Mouse (Mus musculus) forebrain, embryonic 11.5 days (tissue): ENCODE data around the gene Sfswap. TPM values are rescaled to one million over a fixed set of nuclear protein-coding genes. Genes with fewer than 3 reads are reported as not detected.

Experiments used
- ATAC-seq: fragments of 200-750 bp; cut with Nextera tagmentation; replicated peaks from 2 replicates; pipeline ENCODE4 v1.8.0; 2017; ENCODE audit warnings: moderate TSS enrichment; ENCODE audit not compliant: low FRiP score
- DNase-seq: peaks from one replicate; pipeline ENCODE4 v3.0.0-alpha.2; 2017; ENCODE audit warnings: low spot score
- H3K27ac ChIP-seq: fragments of 300-500 bp; sonication (generic); 2 replicates; pipeline ENCODE4 v1.5.1; 2014; ENCODE audit warnings: low read depth, low read length
- H3K27me3 ChIP-seq: fragments of 300-500 bp; sonication (generic); 2 replicates; pipeline ENCODE4 v1.6.1; 2014; ENCODE audit warnings: mild to moderate bottlenecking, low read length, mixed read lengths; ENCODE audit not compliant: control insufficient read depth, insufficient read depth
- H3K36me3 ChIP-seq: fragments of 300-500 bp; sonication (generic); 2 replicates; pipeline ENCODE4 v1.6.1; 2014; ENCODE audit warnings: mild to moderate bottlenecking, low read length, moderate library complexity, mixed read lengths; ENCODE audit not compliant: control insufficient read depth, insufficient read depth
- H3K4me1 ChIP-seq: fragments of 300-500 bp; sonication (generic); replicated peaks from 2 replicates; pipeline ENCODE4 v1.6.1; 2014; ENCODE audit warnings: low read length, mixed read lengths; ENCODE audit not compliant: control insufficient read depth, insufficient read depth
- H3K4me2 ChIP-seq: fragments of 300-500 bp; sonication (generic); 2 replicates; pipeline ENCODE4 v1.6.1; 2014; ENCODE audit warnings: low read depth, mild to moderate bottlenecking, low read length, moderate library complexity, mixed read lengths; ENCODE audit not compliant: severe bottlenecking
- H3K4me3 ChIP-seq: fragments of 300-500 bp; sonication (generic); 2 replicates; pipeline ENCODE4 v1.5.1; 2014; ENCODE audit warnings: low read depth, low read length
- H3K9ac ChIP-seq: fragments of 300-500 bp; sonication (generic); 2 replicates; pipeline ENCODE4 v1.6.1; 2014; ENCODE audit warnings: low read length
- H3K9me3 ChIP-seq: fragments of 300-500 bp; sonication (generic); 2 replicates; pipeline ENCODE4 v1.6.1; 2016; ENCODE audit warnings: low read length, mixed read lengths; ENCODE audit not compliant: control insufficient read depth
- WGBS: fragments of 180-500 bp; shearing (Covaris S2); extraction: QIAGEN DNeasy Blood & Tissue Kit; methylation state at CpG from one replicate; pipeline ENCODE4 v1.1.7; 2014; 5-methylcytosine and 5-hydroxymethylcytosine counted together
- polyA plus RNA-seq: library from polyadenylated mRNA; unstranded; fragments of >200 nt; fragmentation: Nextera tagmentation; extraction: Ambion mirVana; gene quantifications from 2 replicates; pipeline ENCODE4 v1.2.1, GENCODE M21; 2014

Gene Sfswap
- polyA plus RNA-seq, 1 experiment from 2014 or later = 61.6 TPM

GRCm38 (mm10) chr5:129559283-129559682 lies 58.3 kb downstream of the Sfswap start:
- H3K36me3 ChIP-seq = peaks cover 15% of the 10 kb centered on the region
- H3K9ac ChIP-seq = no peak overlapping the region
- H3K9me3 ChIP-seq = no peaks in the 10 kb centered on the region
- DNase-seq (no peak), ATAC-seq (no peak)
- H3K4me1 ChIP-seq = no peaks in the 10 kb centered on the region
- H3K4me3 ChIP-seq = no peak overlapping the region
- H3K27ac ChIP-seq = no peak overlapping the region
- H3K27me3 ChIP-seq = no peaks in the 10 kb centered on the region
- H3K4me2 ChIP-seq = no peak overlapping the region
- 66% methylated on average over 11 of the region's 11 CpGs for WGBS

GRCm38 (mm10) chr5:129562342-129562741 lies 61.3 kb downstream of the Sfswap start:
- H3K9me3 ChIP-seq = no peaks in the 10 kb centered on the region
- no peak overlapping the region for H3K4me3 ChIP-seq
- no peak overlapping the region for H3K27ac ChIP-seq
- H3K27me3 ChIP-seq = no peaks in the 10 kb centered on the region
- no peaks in the 10 kb centered on the region for H3K4me1 ChIP-seq
- peaks cover 16% of the 10 kb centered on the region for H3K36me3 ChIP-seq
- H3K9ac ChIP-seq = no peak overlapping the region
- WGBS = 91% methylated on average over 8 of the region's 8 CpGs
- ATAC-seq = no peak
- DNase-seq = no peak
- H3K4me2 ChIP-seq = no peak overlapping the region

- H3K9ac ChIP-seq = no peak overlapping the region
- H3K27ac ChIP-seq = no peak overlapping the region
These were observed 67.6 kb downstream of the Sfswap start for GRCm38 (mm10) chr5:129568596-129568995.

GRCm38 (mm10) chr5:129578201-129578600 lies 77.2 kb downstream of the Sfswap start:
- 69% methylated on average over 12 of the region's 12 CpGs for WGBS

More at GRCm38 (mm10) chr5:129568596-129568995, 67.6 kb downstream of the Sfswap start:
- no peaks in the 10 kb centered on the region for H3K4me1 ChIP-seq
- no peaks in the 10 kb centered on the region for H3K27me3 ChIP-seq
- ATAC-seq (no peak), DNase-seq (no peak)
- H3K4me2 ChIP-seq = no peak overlapping the region
- H3K4me3 ChIP-seq = no peak overlapping the region
- 89% methylated on average over 4 of the region's 4 CpGs for WGBS
- H3K36me3 ChIP-seq = peaks cover 7% of the 10 kb centered on the region; the same call in 1 of the 2 replicates
- no peaks in the 10 kb centered on the region for H3K9me3 ChIP-seq

GRCm38 (mm10) chr5:129580046-129580445 lies 79.0 kb downstream of the Sfswap start:
- no peaks in the 10 kb centered on the region for H3K9me3 ChIP-seq
- DNase-seq (no peak), ATAC-seq (no peak)
- H3K36me3 ChIP-seq = no peaks in the 10 kb centered on the region
- peaks cover 13% of the 10 kb centered on the region; the same call in 1 of the 2 replicates for H3K27me3 ChIP-seq
- no peak overlapping the region for H3K4me2 ChIP-seq
- WGBS = 34% methylated on average over 6 of the region's 6 CpGs
- no peak overlapping the region for H3K27ac ChIP-seq
- no peak overlapping the region for H3K9ac ChIP-seq
- no peaks in the 10 kb centered on the region; the same call in 1 of the 2 replicates for H3K4me1 ChIP-seq
- H3K4me3 ChIP-seq = no peak overlapping the region

More at GRCm38 (mm10) chr5:129578201-129578600, 77.2 kb downstream of the Sfswap start:
- H3K9ac ChIP-seq = no peak overlapping the region
- no peak overlapping the region for H3K4me2 ChIP-seq
- no peak for DNase-seq
- ATAC-seq = no peak
- no peaks in the 10 kb centered on the region for H3K36me3 ChIP-seq
- peaks cover 8% of the 10 kb centered on the region; the same call in 1 of the 2 replicates for H3K27me3 ChIP-seq
- H3K9me3 ChIP-seq = no peaks in the 10 kb centered on the region
- H3K4me1 ChIP-seq = no peaks in the 10 kb centered on the region
- H3K27ac ChIP-seq = no peak overlapping the region
- H3K4me3 ChIP-seq = no peak overlapping the region

- no peak overlapping the region for H3K27ac ChIP-seq
- no peak overlapping the region for H3K4me3 ChIP-seq
- peaks cover under 1% of the 10 kb centered on the region; the same call in 1 of the 2 replicates for H3K4me1 ChIP-seq
- no peak overlapping the region for H3K9ac ChIP-seq
- H3K9me3 ChIP-seq = no peaks in the 10 kb centered on the region
- no peak for ATAC-seq
- H3K4me2 ChIP-seq = no peak overlapping the region
- H3K27me3 ChIP-seq = peaks cover 17% of the 10 kb centered on the region; the same call in 1 of the 2 replicates
- no peaks in the 10 kb centered on the region for H3K36me3 ChIP-seq
- DNase-seq = no peak
- WGBS = 83% methylated on average over 9 of the region's 9 CpGs
These were observed 79.6 kb downstream of the Sfswap start for GRCm38 (mm10) chr5:129580572-129580971.

- H3K4me3 ChIP-seq = no peak overlapping the region
- peaks cover 19% of the 10 kb centered on the region; the same call in 1 of the 2 replicates for H3K27me3 ChIP-seq
- peaks cover 4% of the 10 kb centered on the region; the same call in 1 of the 2 replicates for H3K4me1 ChIP-seq
- WGBS = 78% methylated on average over 7 of the region's 7 CpGs
- DNase-seq = no peak
- H3K9me3 ChIP-seq = no peaks in the 10 kb centered on the region
- ATAC-seq = no peak
- H3K4me2 ChIP-seq = no peak overlapping the region
- no peak overlapping the region for H3K9ac ChIP-seq
- no peak overlapping the region for H3K27ac ChIP-seq
- no peaks in the 10 kb centered on the region for H3K36me3 ChIP-seq
These were observed 80.0 kb downstream of the Sfswap start for GRCm38 (mm10) chr5:129581015-129581414.

- H3K27ac ChIP-seq = no peak overlapping the region
- H3K27me3 ChIP-seq = peaks cover 19% of the 10 kb centered on the region; the same call in 1 of the 2 replicates
- peaks cover 11% of the 10 kb centered on the region for H3K4me1 ChIP-seq
- 8% methylated on average over 12 of the region's 12 CpGs for WGBS
- H3K9ac ChIP-seq = peak overlapping the region; percentile 73; the same call in 1 of the 2 replicates
- H3K4me2 ChIP-seq = peak overlapping the region; percentile 100
- peak overlapping the region; percentile 71 for H3K4me3 ChIP-seq
- ATAC-seq (no peak), DNase-seq (no peak)
- H3K9me3 ChIP-seq = no peaks in the 10 kb centered on the region
- no peaks in the 10 kb centered on the region for H3K36me3 ChIP-seq
These were observed 82.3 kb downstream of the Sfswap start for GRCm38 (mm10) chr5:129583331-129583730.
